Mouse (Mus musculus) myocyte (in vitro differentiated cells): ENCODE data around the gene Ubqln3. TPM values are rescaled to one million over a fixed set of nuclear protein-coding genes. Genes with fewer than 3 reads are reported as not detected.

Experiments used
- H3K27me3 ChIP-seq: one replicate; pipeline ENCODE4 v1.6.1; 2011; ENCODE audit not compliant: control insufficient read depth, insufficient read depth, insufficient read length
- H3K36me3 ChIP-seq: one replicate; pipeline ENCODE4 v1.6.1; 2011; ENCODE audit not compliant: control insufficient read depth, insufficient read depth
- H3K4me2 ChIP-seq: one replicate; pipeline ENCODE4 v1.6.1; 2011; ENCODE audit warnings: low read depth, control low read depth
- H3K4me3 ChIP-seq: one replicate; pipeline ENCODE4 v1.5.1; 2011; ENCODE audit warnings: mild to moderate bottlenecking, control low read depth, moderate library complexity
- H3K79me2 ChIP-seq: one replicate; pipeline ENCODE4 v1.6.1; 2011; ENCODE audit not compliant: control insufficient read depth, insufficient read depth
- H3ac ChIP-seq: one replicate; pipeline ENCODE4 v1.6.1; 2011; ENCODE audit not compliant: control insufficient read depth, insufficient read length
- CEBPB ChIP-seq: IDR thresholded peaks from 2 replicates; pipeline ENCODE4 v1.6.1; 2011; ENCODE audit warnings: mild to moderate bottlenecking, moderate library complexity; ENCODE audit not compliant: poor library complexity, insufficient read depth, severe bottlenecking
- E2F4 ChIP-seq: IDR thresholded peaks from one replicate; pipeline ENCODE4 v1.6.1; 2011; ENCODE audit warnings: mild to moderate bottlenecking, control low read depth, moderate library complexity; ENCODE audit not compliant: insufficient read depth
- MAX ChIP-seq: IDR thresholded peaks from one replicate; pipeline ENCODE4 v1.6.1; 2011; ENCODE audit warnings: low read depth, mild to moderate bottlenecking, control low read depth
- MYOD1 ChIP-seq, 3 experiments: IDR thresholded peaks; one replicate each; pipeline ENCODE4 v1.6.1; 2011; ENCODE audit warnings: control low read depth in 2 of 3, low read depth in 2 of 3, mild to moderate bottlenecking in 2 of 3, moderate library complexity in 1 of 3; ENCODE audit not compliant: insufficient read length in 2 of 3, control insufficient read depth in 1 of 3
- MYOG ChIP-seq, 3 experiments: IDR thresholded peaks; one replicate each; pipeline ENCODE4 v1.6.1; 2011; ENCODE audit warnings: control low read depth in 2 of 3, low read depth in 2 of 3, mild to moderate bottlenecking in 2 of 3; ENCODE audit not compliant: insufficient read length in 2 of 3, control insufficient read depth in 1 of 3, insufficient read depth in 1 of 3
- POLR2A ChIP-seq: IDR thresholded peaks from one replicate; pipeline ENCODE4 v1.6.1; 2011; ENCODE audit warnings: low read depth, mild to moderate bottlenecking, control low read depth, moderate library complexity; ENCODE audit not compliant: insufficient read length
- POLR2AphosphoS2 ChIP-seq: IDR thresholded peaks from one replicate; pipeline ENCODE4 v1.6.1; 2011; ENCODE audit warnings: low read depth, control low read depth; ENCODE audit not compliant: insufficient read length
- REST ChIP-seq: IDR thresholded peaks from one replicate; pipeline ENCODE4 v1.6.1; 2011; ENCODE audit warnings: mild to moderate bottlenecking, control low read depth, moderate library complexity; ENCODE audit not compliant: insufficient read depth, insufficient read length
- SRF ChIP-seq: IDR thresholded peaks from one replicate; pipeline ENCODE4 v1.6.1; 2011; ENCODE audit warnings: low read depth; ENCODE audit not compliant: control insufficient read depth, insufficient read length
- TCF12 ChIP-seq: IDR thresholded peaks from one replicate; pipeline ENCODE4 v1.6.1; 2011; ENCODE audit warnings: mild to moderate bottlenecking, control low read depth; ENCODE audit not compliant: poor library complexity, insufficient read depth, severe bottlenecking
- TCF3 ChIP-seq: IDR thresholded peaks from one replicate; pipeline ENCODE4 v1.6.1; 2011; ENCODE audit warnings: low read depth, control low read depth; ENCODE audit not compliant: insufficient read length
- USF1 ChIP-seq: IDR thresholded peaks from one replicate; pipeline ENCODE4 v1.6.1; 2011; ENCODE audit warnings: low read depth, mild to moderate bottlenecking, control low read depth, moderate library complexity
- polyA plus RNA-seq: library from polyadenylated mRNA; unstranded; fragments of >200 nt; fragmentation: generic; extraction: Trizol; gene quantifications from one replicate; pipeline ENCODE4 v1.2.1, GENCODE M21; 2012; ENCODE audit warnings: missing spikeins

Ubqln3 gene
- polyA plus RNA-seq: not detected

DNA sequence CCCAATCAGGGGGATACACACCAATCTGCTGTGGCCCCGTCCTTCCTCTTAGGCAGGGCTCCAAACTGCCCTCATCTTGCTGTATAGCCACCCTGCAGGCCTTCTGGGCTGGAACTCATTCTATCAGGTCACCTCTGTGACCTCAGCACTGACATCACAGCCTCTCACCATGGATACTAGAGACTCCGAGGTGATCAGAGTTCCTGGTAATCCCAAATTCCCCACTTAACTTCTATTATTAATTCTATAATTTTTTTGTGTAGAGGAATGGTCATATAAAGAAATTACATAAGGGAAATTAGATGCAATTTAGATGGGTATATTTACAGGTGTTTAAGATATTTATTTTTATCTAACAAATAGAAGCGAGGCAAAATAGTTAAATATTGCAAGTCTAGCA is at the start of gene Ubqln3:
Gene Ubqln3 (minus strand): TSS at position 101 of the 400 bp plus-strand sequence.
- no peaks in the 10 kb centered on the region for H3K79me2 ChIP-seq
- no peak within 1 kb of the TSS for H3K4me2 ChIP-seq
- TF ChIP-seq TCF3 (no peak), MAX (no peak), SRF (no peak), POLR2A (no peak), POLR2AphosphoS2 (no peak)
- H3K27me3 ChIP-seq: no peaks in the 10 kb centered on the region
- no peak within 1 kb of the TSS for H3K4me3 ChIP-seq
- H3ac ChIP-seq: no peak within 1 kb of the TSS
- H3K36me3 ChIP-seq: no peaks in the 10 kb centered on the region

DNA sequence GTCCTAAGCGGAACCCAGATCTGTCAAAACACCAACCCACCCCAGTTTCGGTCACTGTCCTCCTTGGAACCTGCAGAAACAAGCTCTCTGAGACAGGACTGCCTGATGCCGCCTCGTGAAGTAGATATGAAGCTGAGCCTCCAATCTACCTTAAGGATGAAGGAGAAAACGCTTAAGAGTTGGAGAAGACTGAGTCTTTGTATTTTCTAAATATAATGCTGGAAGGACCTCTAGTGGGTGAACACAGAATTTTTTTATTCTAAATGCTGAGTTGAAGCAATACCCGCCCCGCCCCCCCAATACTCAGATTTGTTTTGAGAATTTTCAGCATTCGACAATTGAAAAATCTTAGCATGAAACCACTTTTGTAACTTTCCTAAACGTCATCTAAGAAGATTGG is 48.2 kb upstream of the Ubqln3 start:
- Histone ChIP-seq H3K4me2 (no peak overlapping the region), H3K27me3 (no peaks in the 10 kb centered on the region), H3K36me3 (no peaks in the 10 kb centered on the region)

DNA sequence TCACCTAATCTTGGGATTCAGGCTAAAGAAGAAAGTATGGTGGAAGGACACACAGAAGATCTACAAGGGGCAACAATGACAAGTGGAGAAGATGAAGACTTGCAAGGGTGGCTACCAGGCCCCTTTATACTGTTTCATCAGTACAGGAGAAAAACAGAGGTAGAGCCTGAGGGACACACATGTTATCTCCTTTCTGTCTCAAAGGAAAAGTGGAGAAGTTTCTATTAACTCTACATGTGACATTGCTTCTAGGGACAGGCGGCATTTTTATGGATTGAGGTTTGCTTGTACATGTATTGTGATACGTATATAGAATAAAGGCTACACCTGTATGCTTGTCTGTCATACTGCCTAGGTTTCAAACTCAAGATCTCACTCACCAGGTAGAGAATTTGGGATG is 40.2 kb upstream of the Ubqln3 start, which contains the start of gene Olfr648:
Gene Olfr648 (minus strand): TSS at position 101 of the 400 bp plus-strand sequence.
- no peaks in the 10 kb centered on the region for H3K36me3 ChIP-seq
- H3ac ChIP-seq: no peak within 1 kb of the TSS
- no peaks in the 10 kb centered on the region for H3K79me2 ChIP-seq
- TF ChIP-seq MAX: no peak
- no peak for TF ChIP-seq POLR2AphosphoS2
- no peak for TF ChIP-seq MYOD1 (IDR thresholded peaks at IDR 0.05; ENCODE audit: control insufficient read depth in 1 of 3, insufficient read length in 2 of 3, low read depth in 2 of 3)
- TF ChIP-seq MYOG (IDR thresholded peaks at IDR 0.05; ENCODE audit: control insufficient read depth in 1 of 3, insufficient read depth in 1 of 3, insufficient read length in 2 of 3, low read depth in 2 of 3): no peak
- TF ChIP-seq SRF: no peak
- TF ChIP-seq CEBPB: no peak
- TF ChIP-seq REST: no peak
- H3K4me2 ChIP-seq: no peak within 1 kb of the TSS
- H3K4me3 ChIP-seq: no peak within 1 kb of the TSS
- no peaks in the 10 kb centered on the region for H3K27me3 ChIP-seq

More for the DNA sequence above, 48.2 kb upstream of the Ubqln3 start:
- Histone ChIP-seq H3ac (no peak overlapping the region), H3K79me2 (no peaks in the 10 kb centered on the region), H3K4me3 (no peak overlapping the region)
- TF ChIP-seq E2F4: no peak
- no peak for TF ChIP-seq MYOD1 (IDR thresholded peaks at IDR 0.05; ENCODE audit: control insufficient read depth in 1 of 3, insufficient read length in 2 of 3, low read depth in 2 of 3)
- TF ChIP-seq CEBPB: no peak
- TF ChIP-seq TCF12: no peak
- no peak for TF ChIP-seq POLR2AphosphoS2
- no peak for TF ChIP-seq SRF
- TF ChIP-seq POLR2A: no peak
- TF ChIP-seq USF1: no peak
- no peak for TF ChIP-seq REST
- TF ChIP-seq MAX: no peak
- no peak for TF ChIP-seq MYOG (IDR thresholded peaks at IDR 0.05; ENCODE audit: control insufficient read depth in 1 of 3, insufficient read depth in 1 of 3, insufficient read length in 2 of 3, low read depth in 2 of 3)

DNA sequence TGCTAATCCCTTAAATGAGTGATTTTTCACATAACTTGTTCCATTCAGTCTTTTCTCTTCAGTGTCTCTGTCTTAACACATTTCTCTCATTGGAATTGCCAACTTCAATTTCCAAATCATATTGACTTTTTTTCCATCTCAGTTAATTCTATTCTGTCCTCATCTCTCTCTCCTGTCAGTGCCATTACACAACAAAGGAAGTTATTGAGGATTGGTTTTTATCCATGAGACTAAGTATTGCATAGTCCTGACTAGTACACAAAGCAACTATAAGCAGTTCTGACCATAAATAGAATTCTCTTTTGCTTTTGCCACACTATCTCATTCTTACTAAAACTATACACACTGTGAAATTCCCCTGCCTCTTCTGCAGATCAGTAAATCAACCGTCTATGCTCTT is 36.0 kb upstream of the Ubqln3 start:
- TF ChIP-seq CEBPB (no peak), TCF3 (no peak), MYOD1 (IDR thresholded peaks at IDR 0.05; ENCODE audit: control insufficient read depth in 1 of 3, insufficient read length in 2 of 3, low read depth in 2 of 3) (no peak), MYOG (IDR thresholded peaks at IDR 0.05; ENCODE audit: control insufficient read depth in 1 of 3, insufficient read depth in 1 of 3, insufficient read length in 2 of 3, low read depth in 2 of 3) (no peak), USF1 (no peak), REST (no peak), MAX (no peak)
- no peaks in the 10 kb centered on the region for H3K79me2 ChIP-seq
- H3K36me3 ChIP-seq: no peaks in the 10 kb centered on the region
- no peak overlapping the region for H3K4me3 ChIP-seq
- H3K4me2 ChIP-seq: no peak overlapping the region
- H3ac ChIP-seq: no peak overlapping the region
- no peaks in the 10 kb centered on the region for H3K27me3 ChIP-seq

DNA sequence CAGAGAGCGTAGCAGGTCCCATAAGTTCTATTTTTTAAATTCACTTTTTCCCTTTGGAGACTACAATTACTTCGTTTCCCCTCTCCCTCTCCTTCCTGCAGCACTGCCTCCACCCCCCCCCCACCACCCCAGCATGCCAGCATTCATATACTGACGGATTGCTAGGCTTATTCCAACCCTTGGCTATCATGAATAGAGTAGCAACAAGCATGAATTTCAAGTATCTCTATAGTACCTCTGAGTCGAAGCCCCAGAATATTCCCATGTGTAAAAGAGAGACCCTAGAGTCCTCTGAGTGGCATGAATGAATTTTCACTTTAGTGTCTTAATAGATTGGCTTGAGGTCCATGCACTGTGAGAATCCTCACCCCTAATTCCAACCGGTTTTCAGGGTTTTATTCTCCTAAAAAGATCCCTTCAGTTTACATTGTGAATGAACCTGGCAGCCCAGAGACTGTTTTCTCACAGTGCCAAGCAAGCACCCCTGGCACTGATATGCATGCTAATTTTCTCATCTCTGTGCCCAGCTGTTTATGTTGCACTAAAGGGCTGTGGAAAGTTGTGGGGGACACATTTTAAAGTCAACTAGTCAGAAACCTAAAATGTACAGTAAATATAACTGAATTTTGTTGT is 35.5 kb upstream of the Ubqln3 start:
- H3K4me3 ChIP-seq: no peak overlapping the region
- no peak for TF ChIP-seq MYOG (IDR thresholded peaks at IDR 0.05; ENCODE audit: control insufficient read depth in 1 of 3, insufficient read depth in 1 of 3, insufficient read length in 2 of 3, low read depth in 2 of 3)
- no peak for TF ChIP-seq CEBPB
- TF ChIP-seq POLR2AphosphoS2: no peak
- TF ChIP-seq USF1: no peak
- TF ChIP-seq E2F4: no peak
- no peak for TF ChIP-seq REST
- no peak for TF ChIP-seq TCF3
- no peak for TF ChIP-seq TCF12
- no peak for TF ChIP-seq MYOD1 (IDR thresholded peaks at IDR 0.05; ENCODE audit: control insufficient read depth in 1 of 3, insufficient read length in 2 of 3, low read depth in 2 of 3)
- TF ChIP-seq SRF: no peak
- no peak for TF ChIP-seq MAX
- no peak for TF ChIP-seq POLR2A
- H3K27me3 ChIP-seq: no peaks in the 10 kb centered on the region
- no peaks in the 10 kb centered on the region for H3K79me2 ChIP-seq
- H3K4me2 ChIP-seq: no peak overlapping the region
- H3ac ChIP-seq: no peak overlapping the region
- no peaks in the 10 kb centered on the region for H3K36me3 ChIP-seq
